Mouse (Mus musculus) brain, embryonic 14.5 days (tissue): ENCODE measurements around the gene Gm6793.

Experiments used
- CTCF ChIP-seq: fragments of 200-500 bp; IDR thresholded peaks from 2 replicates; pipeline ENCODE4 v1.5.1; 2012; ENCODE audit warnings: inconsistent platforms, mild to moderate bottlenecking, moderate library complexity, borderline replicate concordance; ENCODE audit not compliant: insufficient read depth, insufficient read length; ENCODE audit errors: extremely low read depth
- POLR2A ChIP-seq: fragments of 200-500 bp; IDR thresholded peaks from 2 replicates; pipeline ENCODE4 v1.6.1; 2012; ENCODE audit warnings: mild to moderate bottlenecking, inconsistent platforms, borderline replicate concordance; ENCODE audit not compliant: poor library complexity, insufficient read depth, insufficient read length, severe bottlenecking; ENCODE audit errors: extremely low read depth

DNA sequence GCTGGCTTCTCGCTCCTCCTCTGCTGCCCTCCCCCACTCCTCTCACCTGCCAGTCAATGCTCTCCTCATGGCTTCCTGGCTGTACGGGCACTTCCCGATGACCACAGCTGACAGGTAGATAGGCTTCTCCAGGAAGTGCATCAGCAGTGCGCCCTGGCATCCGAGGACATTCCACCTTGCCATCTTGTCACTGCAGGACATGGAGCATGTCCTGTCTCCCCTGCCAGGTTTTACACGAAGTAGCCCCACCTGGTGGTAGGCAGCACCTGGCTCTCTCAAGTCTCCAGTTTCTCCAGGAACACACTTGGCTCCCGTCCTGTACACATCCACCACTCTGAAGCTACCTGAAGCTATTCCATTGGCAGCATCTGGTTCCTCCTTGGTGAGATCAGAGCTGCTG is 32.7 kb downstream of the Gm6793 start:
- no peak for TF ChIP-seq POLR2A
- TF ChIP-seq CTCF, result peak; percentile 13; the same call in 1 of the 2 replicates
